Mouse (Mus musculus) stomach, embryonic 15.5 days (tissue): ENCODE measurements around the gene Tmem129. TPM values are rescaled to one million over a fixed set of nuclear protein-coding genes. Genes with fewer than 3 reads are reported as not detected.
A peak's percentile ranks its signal among the peaks of the same experiment; 100 is the strongest.

ENCODE experiments used
- ATAC-seq: fragments of 200-750 bp; cut with Nextera tagmentation; 2 replicates; pipeline ENCODE4 v1.8.0; 2017; ENCODE audit warnings: low read depth, moderate number of reproducible peaks, moderate TSS enrichment; ENCODE audit not compliant: insufficient read depth, low FRiP score
- H3K27ac ChIP-seq: fragments of 300-500 bp; sonication (generic); 2 replicates; pipeline ENCODE4 v1.5.1; 2015; ENCODE audit warnings: mild to moderate bottlenecking, inconsistent platforms
- H3K27me3 ChIP-seq: fragments of 300-500 bp; sonication (generic); replicated peaks from 2 replicates; pipeline ENCODE4 v1.6.1; 2015; ENCODE audit warnings: inconsistent platforms
- H3K36me3 ChIP-seq: fragments of 300-500 bp; sonication (generic); 2 replicates; pipeline ENCODE4 v1.6.1; 2015; ENCODE audit warnings: inconsistent platforms
- H3K4me1 ChIP-seq: fragments of 300-500 bp; sonication (generic); 2 replicates; pipeline ENCODE4 v1.6.1; 2015; ENCODE audit warnings: inconsistent platforms
- H3K4me2 ChIP-seq: fragments of 300-500 bp; sonication (generic); 2 replicates; pipeline ENCODE4 v1.6.1; 2015; ENCODE audit warnings: mild to moderate bottlenecking, inconsistent platforms
- H3K4me3 ChIP-seq: fragments of 300-500 bp; sonication (generic); replicated peaks from 2 replicates; pipeline ENCODE4 v1.5.1; 2015; ENCODE audit warnings: inconsistent platforms
- H3K9ac ChIP-seq: fragments of 300-500 bp; sonication (generic); 2 replicates; pipeline ENCODE4 v1.6.1; 2015; ENCODE audit warnings: inconsistent platforms
- H3K9me3 ChIP-seq: fragments of 300-500 bp; sonication (generic); 2 replicates; pipeline ENCODE4 v1.6.1; 2016; ENCODE audit warnings: inconsistent platforms
- WGBS: fragments of 180-500 bp; shearing (Covaris S2); methylation state at CpG from one replicate; pipeline ENCODE4 v1.1.7; 2015; 5-methylcytosine and 5-hydroxymethylcytosine counted together
- polyA plus RNA-seq: library from polyadenylated mRNA; unstranded; fragments of >200 nt; fragmentation: Nextera tagmentation; extraction: Ambion mirVana; gene quantifications from 2 replicates; pipeline ENCODE4 v1.2.1, GENCODE M21; 2015

Gene Tmem129
- polyA plus RNA-seq, 1 experiment from 2014 or later: 35.6 TPM

- H3K4me1 ChIP-seq: peaks cover 70% of the 10 kb centered on the region
- WGBS: 73% methylated on average over 5 of the region's 5 CpGs
- H3K4me3 ChIP-seq: no peak overlapping the region
- no peaks in the 10 kb centered on the region for H3K36me3 ChIP-seq
- no peaks in the 10 kb centered on the region for H3K27me3 ChIP-seq
- H3K27ac ChIP-seq: peak overlapping the region; percentile 91
- ATAC-seq: peak; percentile 33
- H3K9ac ChIP-seq: no peak overlapping the region
- no peaks in the 10 kb centered on the region for H3K9me3 ChIP-seq
- peak overlapping the region; percentile 89; the same call in 1 of the 2 replicates for H3K4me2 ChIP-seq
These were observed 38.2 kb upstream of the Tmem129 start for GRCm38 (mm10) chr5:33696430-33696829.

GRCm38 (mm10) chr5:33695718-33696121 is 37.5 kb upstream of the Tmem129 start:
- H3K4me2 ChIP-seq: peak overlapping the region; percentile 89
- peak overlapping the region; percentile 91 for H3K27ac ChIP-seq
- no peak; the same call in 1 of the 2 replicates for ATAC-seq
- H3K36me3 ChIP-seq: no peaks in the 10 kb centered on the region
- 4% methylated on average over 24 of the region's 24 CpGs for WGBS
- H3K4me3 ChIP-seq: peak overlapping the region; percentile 41
- no peaks in the 10 kb centered on the region for H3K27me3 ChIP-seq
- H3K4me1 ChIP-seq: peaks cover 71% of the 10 kb centered on the region
- no peaks in the 10 kb centered on the region for H3K9me3 ChIP-seq
- H3K9ac ChIP-seq: peak overlapping the region; percentile 23

DNA sequence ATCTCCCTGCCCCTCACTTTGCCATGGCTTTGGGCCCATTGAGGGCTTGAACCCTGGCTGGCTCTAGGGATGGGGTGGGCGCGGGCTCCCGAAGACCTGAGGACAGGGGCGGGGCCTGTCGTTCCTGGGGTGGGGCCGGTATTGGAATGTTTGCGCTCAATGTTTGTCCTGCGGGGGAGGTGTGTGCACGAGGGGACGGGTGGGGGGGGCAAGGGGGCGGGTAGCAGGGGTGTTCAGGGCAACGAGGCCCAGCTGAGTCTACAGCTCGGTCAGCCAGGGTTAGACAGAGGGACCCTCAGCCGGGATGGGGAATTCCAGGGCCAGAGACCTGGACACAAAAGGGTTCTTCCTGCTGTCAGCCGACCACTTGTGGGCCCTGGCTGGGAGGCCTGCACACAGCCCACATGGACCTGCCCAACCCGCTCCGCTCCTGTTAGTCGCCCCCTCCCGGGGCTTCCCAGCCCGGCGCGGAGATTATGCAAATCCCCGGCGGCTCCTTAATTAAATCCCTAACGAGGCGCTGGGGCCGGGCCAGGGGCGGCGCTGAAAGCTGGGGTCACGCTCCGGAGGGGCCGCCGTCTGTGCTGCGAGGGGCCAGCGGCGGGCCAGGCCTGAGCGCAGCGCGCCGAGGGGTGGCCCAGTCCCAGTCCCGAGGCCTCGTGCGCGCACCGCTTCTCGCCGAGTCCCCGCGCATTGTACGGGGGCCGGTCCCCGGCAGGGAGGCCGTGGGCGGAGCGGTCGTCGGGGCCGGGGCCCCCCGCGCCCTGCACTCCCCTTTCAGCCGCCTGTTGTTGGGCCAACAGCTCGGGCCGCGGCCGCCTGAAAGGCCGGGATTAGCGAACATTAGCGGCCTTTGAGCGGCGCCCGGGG is 36.9 kb upstream of the Tmem129 start:
- H3K4me3 ChIP-seq: peak overlapping the region; percentile 41
- H3K9ac ChIP-seq: peak overlapping the region; percentile 23
- H3K36me3 ChIP-seq: no peaks in the 10 kb centered on the region
- no peaks in the 10 kb centered on the region for H3K27me3 ChIP-seq
- peak overlapping the region; percentile 91 for H3K27ac ChIP-seq
- H3K4me2 ChIP-seq: peak overlapping the region; percentile 89
- H3K4me1 ChIP-seq: peaks cover 74% of the 10 kb centered on the region
- ATAC-seq: peak; percentile 59
- no peaks in the 10 kb centered on the region for H3K9me3 ChIP-seq
- WGBS: 3% methylated on average over 70 of the region's 71 CpGs

DNA sequence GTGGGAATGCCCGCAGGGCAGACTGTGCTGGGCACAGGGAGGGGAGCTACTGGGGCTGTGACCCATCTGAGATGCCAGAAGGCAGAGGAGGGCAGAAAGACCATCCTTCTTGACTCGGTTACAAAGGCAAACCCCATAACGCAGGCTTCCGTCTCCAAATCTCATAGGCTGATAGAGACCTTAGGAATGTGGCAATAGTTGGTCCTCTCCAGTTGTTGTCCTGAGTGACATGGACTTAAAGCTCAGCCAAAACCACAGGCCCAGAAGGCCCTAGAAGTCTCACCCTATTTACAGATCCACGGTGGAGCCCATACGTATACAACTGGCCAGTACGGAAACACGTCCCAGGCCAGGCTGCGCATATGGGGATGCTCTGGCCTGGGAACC is 36.2 kb upstream of the Tmem129 start:
- ATAC-seq: no peak
- H3K4me2 ChIP-seq: peak overlapping the region; percentile 89

DNA sequence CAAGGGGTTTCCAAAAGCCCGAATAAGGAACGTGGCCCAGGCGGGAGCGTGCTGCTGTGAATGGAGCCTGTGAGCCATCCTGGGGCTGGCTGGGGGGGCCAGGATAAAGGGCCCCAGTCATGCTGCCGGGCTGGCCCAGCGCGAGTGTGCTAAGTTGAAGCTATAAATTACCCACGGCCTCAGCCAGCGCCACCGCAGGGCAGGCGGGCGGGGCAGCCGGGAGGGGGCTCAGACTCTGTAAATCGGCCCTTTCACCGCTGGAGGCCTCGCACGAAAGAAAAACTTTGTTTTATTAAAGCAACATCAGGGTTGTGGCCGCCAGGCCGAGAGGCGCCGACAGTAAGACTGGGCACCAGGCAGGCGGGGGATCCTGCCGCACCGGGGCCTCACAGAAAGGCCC is 34.2 kb upstream of the Tmem129 start:
- Histone ChIP-seq H3K9me3 (no peaks in the 10 kb centered on the region), H3K9ac (no peak overlapping the region), H3K4me2 (peak overlapping the region; percentile 39), H3K4me1 (peaks cover 68% of the 10 kb centered on the region), H3K4me3 (no peak overlapping the region), H3K36me3 (no peaks in the 10 kb centered on the region), H3K27ac (peak overlapping the region; percentile 86), H3K27me3 (no peaks in the 10 kb centered on the region)
- 4% methylated on average over 24 of the region's 24 CpGs for WGBS
- ATAC-seq: peak; percentile 9; the same call in 1 of the 2 replicates

More for the DNA sequence above, 36.2 kb upstream of the Tmem129 start:
- Histone ChIP-seq H3K9me3 (no peaks in the 10 kb centered on the region), H3K4me1 (peaks cover 74% of the 10 kb centered on the region), H3K36me3 (no peaks in the 10 kb centered on the region), H3K27ac (peak overlapping the region; percentile 83), H3K9ac (no peak overlapping the region), H3K4me3 (no peak overlapping the region), H3K27me3 (no peaks in the 10 kb centered on the region)
- WGBS: 57% methylated on average over 9 of the region's 9 CpGs

- H3K4me1 ChIP-seq: peaks cover 49% of the 10 kb centered on the region
- H3K4me3 ChIP-seq: no peak overlapping the region
- WGBS: 79% methylated on average over 11 of the region's 11 CpGs
- no peaks in the 10 kb centered on the region for H3K36me3 ChIP-seq
- ATAC-seq: no peak
- no peak overlapping the region for H3K4me2 ChIP-seq
- H3K9me3 ChIP-seq: no peaks in the 10 kb centered on the region
- H3K27ac ChIP-seq: no peak overlapping the region
- no peaks in the 10 kb centered on the region for H3K27me3 ChIP-seq
- H3K9ac ChIP-seq: no peak overlapping the region
These were observed 31.8 kb upstream of the Tmem129 start for GRCm38 (mm10) chr5:33689852-33690645.

GRCm38 (mm10) chr5:33689221-33689844 is 31.1 kb upstream of the Tmem129 start:
- 59% methylated on average over 20 of the region's 20 CpGs for WGBS
- Histone ChIP-seq H3K9ac (no peak overlapping the region), H3K36me3 (no peaks in the 10 kb centered on the region), H3K27ac (no peak overlapping the region), H3K4me2 (no peak overlapping the region), H3K9me3 (no peaks in the 10 kb centered on the region), H3K4me3 (no peak overlapping the region), H3K27me3 (no peaks in the 10 kb centered on the region), H3K4me1 (peaks cover 42% of the 10 kb centered on the region)
- ATAC-seq: no peak; the same call in none of the 2 replicates

DNA sequence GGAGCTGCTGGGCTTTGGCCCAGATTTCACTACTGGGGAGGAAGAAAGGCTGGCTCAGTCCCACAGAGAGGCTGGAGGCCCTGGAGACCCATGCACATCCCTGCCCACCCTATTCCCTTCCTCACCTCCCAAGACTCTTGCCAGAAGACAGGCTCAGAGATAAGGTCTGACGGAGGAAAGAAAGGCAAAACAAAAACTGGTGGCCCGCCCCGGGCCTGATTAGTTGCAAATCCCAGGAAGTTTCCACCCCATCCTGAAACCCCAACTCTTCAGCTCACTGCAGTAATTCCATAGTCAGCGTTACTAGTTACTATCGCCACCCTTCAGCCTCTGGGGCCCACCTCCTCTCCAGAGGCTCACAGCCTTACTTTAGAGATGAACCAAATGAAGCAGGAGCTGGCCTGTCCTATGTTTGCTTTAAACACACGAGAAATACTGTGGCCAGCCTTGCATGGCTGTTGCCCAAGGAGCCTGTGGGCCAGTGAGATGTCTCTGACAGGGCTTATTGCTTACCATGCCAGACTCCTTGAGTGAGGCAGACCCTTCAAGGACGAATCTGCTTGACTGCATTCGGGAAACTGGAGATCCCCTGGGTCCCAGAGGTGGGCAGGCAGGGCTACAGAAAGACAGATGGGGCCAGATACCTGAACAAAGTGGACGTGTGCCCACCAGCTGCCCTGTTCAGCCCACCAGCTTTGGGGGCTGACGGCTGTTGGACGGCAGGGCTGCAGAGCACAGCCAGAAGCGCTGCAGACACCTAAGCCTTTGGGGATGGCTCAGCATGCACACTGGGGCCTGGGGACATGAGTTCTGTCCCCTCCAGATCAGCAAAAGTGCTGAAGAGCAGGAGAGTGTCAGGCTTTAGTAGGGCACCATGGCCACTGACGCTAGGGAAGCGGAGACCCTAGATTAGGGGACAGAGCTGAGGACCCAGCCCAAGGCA is 30.3 kb upstream of the Tmem129 start:
- H3K9me3 ChIP-seq: no peaks in the 10 kb centered on the region
- H3K9ac ChIP-seq: no peak overlapping the region
- ATAC-seq: no peak
- 68% methylated on average over 14 of the region's 14 CpGs for WGBS
- H3K27ac ChIP-seq: no peak overlapping the region
- H3K4me3 ChIP-seq: no peak overlapping the region
- H3K4me2 ChIP-seq: no peak overlapping the region
- H3K4me1 ChIP-seq: peaks cover 37% of the 10 kb centered on the region
- H3K27me3 ChIP-seq: no peaks in the 10 kb centered on the region
- no peaks in the 10 kb centered on the region for H3K36me3 ChIP-seq

- Histone ChIP-seq H3K27me3 (no peaks in the 10 kb centered on the region), H3K9ac (no peak overlapping the region), H3K4me1 (peaks cover 26% of the 10 kb centered on the region), H3K9me3 (no peaks in the 10 kb centered on the region), H3K4me2 (no peak overlapping the region), H3K36me3 (no peaks in the 10 kb centered on the region), H3K4me3 (no peak overlapping the region), H3K27ac (no peak overlapping the region)
- ATAC-seq: peak; percentile 62; the same call in 1 of the 2 replicates
- 70% methylated on average over 4 of the region's 4 CpGs for WGBS
These were observed 28.9 kb upstream of the Tmem129 start for GRCm38 (mm10) chr5:33687142-33687541.

DNA sequence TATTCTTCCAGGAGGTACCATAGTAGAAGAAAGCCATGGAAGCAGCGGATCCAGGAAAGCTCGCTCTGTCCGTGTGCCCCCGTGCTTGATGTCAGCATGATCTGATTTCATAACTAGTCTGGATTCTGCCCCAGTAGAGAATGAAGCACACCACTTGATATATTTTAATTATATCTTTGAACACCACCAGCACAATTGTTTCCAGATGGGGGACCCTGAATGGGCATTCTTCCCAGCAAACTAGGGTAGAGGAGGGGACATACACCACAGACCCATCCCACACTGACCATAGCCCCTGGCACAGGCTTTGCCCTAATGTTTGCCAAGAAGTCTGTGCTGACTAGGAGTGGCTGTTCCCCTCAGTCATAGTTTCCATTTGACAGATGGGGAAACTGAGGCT is 26.7 kb upstream of the Tmem129 start:
- Histone ChIP-seq H3K27ac (no peak overlapping the region), H3K4me1 (peaks cover 15% of the 10 kb centered on the region), H3K36me3 (no peaks in the 10 kb centered on the region), H3K4me2 (no peak overlapping the region), H3K9ac (no peak overlapping the region), H3K27me3 (no peaks in the 10 kb centered on the region), H3K9me3 (no peaks in the 10 kb centered on the region), H3K4me3 (no peak overlapping the region)
- no peak for ATAC-seq
- WGBS: 92% methylated on average over 4 of the region's 4 CpGs
